Mouse (Mus musculus): Measurements from ENCODE around the gene Pecr. TPM values are rescaled to one million over a fixed set of nuclear protein-coding genes. Genes with fewer than 3 reads are reported as not detected.

Gene Pecr
- polyA plus RNA-seq, 1 experiment from 2014 or later, result 28.6 TPM

GRCm38 (mm10) chr1:72220008-72220407, 64.1 kb downstream of the Pecr start:
- Histone ChIP-seq H3K27me3 (ENCODE audit: insufficient read depth, poor library complexity, severe bottlenecking) (peaks cover 21% of the 10 kb centered on the region), H3K4me3 (no peak overlapping the region), H3K36me3 (no peaks in the 10 kb centered on the region), H3K27ac (no peak overlapping the region), H3K4me1 (peaks cover 6% of the 10 kb centered on the region), H3K9me3 (no peaks in the 10 kb centered on the region)
- WGBS, result 25% methylated on average over 4 of the region's 4 CpGs
- no peak for DNase-seq (ENCODE audit: low spot score)

DNA sequence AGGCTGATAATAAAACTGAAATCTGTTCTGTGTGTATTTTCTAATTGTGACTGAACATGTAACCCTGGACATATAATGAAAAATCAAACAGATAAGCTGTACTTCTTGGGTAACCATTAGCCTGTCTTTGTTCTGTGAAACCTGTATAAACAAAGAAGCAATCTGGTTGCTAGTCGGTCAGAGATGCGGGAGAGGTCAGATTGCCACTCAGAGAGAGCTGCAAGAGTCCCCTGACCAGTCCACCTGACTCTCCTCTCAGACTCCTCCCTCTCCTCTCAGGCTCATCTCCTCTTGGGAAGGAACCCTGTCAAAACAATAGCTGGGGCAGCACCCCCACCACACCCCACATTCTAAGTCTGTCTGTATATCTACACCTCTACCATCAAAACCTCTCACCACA, 65.0 kb downstream of the Pecr start:
- no peaks in the 10 kb centered on the region for H3K9me3 ChIP-seq
- 47% methylated on average over 2 of the region's 2 CpGs for WGBS
- DNase-seq (ENCODE audit: low spot score), result no peak
- peaks cover 15% of the 10 kb centered on the region for H3K4me1 ChIP-seq
- H3K4me3 ChIP-seq, result no peak overlapping the region
- no peaks in the 10 kb centered on the region for H3K36me3 ChIP-seq
- peaks cover 12% of the 10 kb centered on the region for H3K27me3 ChIP-seq (ENCODE audit: insufficient read depth, poor library complexity, severe bottlenecking)
- H3K27ac ChIP-seq, result no peak overlapping the region

DNA sequence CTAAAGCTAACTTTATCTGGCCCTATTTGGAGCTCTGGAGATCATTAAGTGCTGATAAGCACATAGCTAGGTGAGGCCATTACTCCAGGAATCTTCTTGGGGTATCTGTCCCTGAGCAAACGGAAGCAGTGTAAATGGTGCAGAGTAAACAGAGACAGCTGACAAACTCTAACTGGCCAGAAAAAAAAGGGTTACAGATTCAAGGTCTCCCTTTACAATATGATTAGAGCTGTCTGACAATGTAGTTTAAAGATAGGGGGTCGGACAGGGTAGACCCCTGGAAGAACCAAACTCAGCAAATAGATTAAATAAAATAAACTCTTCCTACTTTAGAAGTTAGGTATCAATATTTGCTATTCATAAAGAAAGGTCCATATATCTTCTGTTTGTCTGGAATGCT, 65.5 kb downstream of the Pecr start:
- Histone ChIP-seq H3K4me1 (peaks cover 15% of the 10 kb centered on the region), H3K27ac (no peak overlapping the region), H3K4me3 (no peak overlapping the region), H3K9me3 (no peaks in the 10 kb centered on the region), H3K36me3 (no peaks in the 10 kb centered on the region), H3K27me3 (ENCODE audit: insufficient read depth, poor library complexity, severe bottlenecking) (peaks cover 7% of the 10 kb centered on the region)
- WGBS, result 60% methylated on average over 2 of the region's 2 CpGs
- DNase-seq (ENCODE audit: low spot score), result no peak

DNA sequence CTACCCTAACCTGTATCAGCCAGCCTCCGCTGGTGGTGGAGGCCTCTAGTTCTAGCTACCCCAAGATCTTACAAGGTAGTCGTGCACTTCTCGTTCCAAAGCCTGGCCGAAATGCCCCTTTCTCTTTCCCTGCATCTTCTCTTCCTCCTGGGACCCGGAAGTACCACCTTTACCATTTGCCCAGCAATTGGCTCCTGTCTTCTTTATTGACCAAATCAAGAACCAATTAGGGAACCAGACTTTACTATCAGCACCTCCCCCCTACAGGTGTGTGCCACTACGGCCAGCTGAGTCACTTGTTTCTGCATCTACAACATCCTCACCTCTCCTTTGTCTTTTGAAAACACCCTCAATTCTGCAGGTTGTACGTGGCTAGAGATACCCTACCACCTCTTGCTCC, 67.4 kb downstream of the Pecr start:
- Histone ChIP-seq H3K27me3 (ENCODE audit: insufficient read depth, poor library complexity, severe bottlenecking) (no peaks in the 10 kb centered on the region), H3K9me3 (no peaks in the 10 kb centered on the region), H3K36me3 (no peaks in the 10 kb centered on the region), H3K4me1 (peaks cover 15% of the 10 kb centered on the region), H3K4me3 (no peak overlapping the region), H3K27ac (no peak overlapping the region)
- 76% methylated on average over 7 of the region's 7 CpGs for WGBS
- DNase-seq (ENCODE audit: low spot score), result no peak

- Histone ChIP-seq H3K4me1 (peaks cover 18% of the 10 kb centered on the region), H3K27me3 (ENCODE audit: insufficient read depth, poor library complexity, severe bottlenecking) (no peaks in the 10 kb centered on the region), H3K27ac (peak overlapping the region; percentile 69; the same call in 1 of the 2 replicates), H3K36me3 (no peaks in the 10 kb centered on the region), H3K9me3 (no peaks in the 10 kb centered on the region), H3K4me3 (no peak overlapping the region)
- WGBS, result 72% methylated on average over 4 of the region's 4 CpGs
- no peak for DNase-seq (ENCODE audit: low spot score)
These were observed 68.9 kb downstream of the Pecr start for GRCm38 (mm10) chr1:72215174-72215573.

GRCm38 (mm10) chr1:72214470-72214961, 69.6 kb downstream of the Pecr start:
- peaks cover 18% of the 10 kb centered on the region for H3K4me1 ChIP-seq
- H3K36me3 ChIP-seq, result no peaks in the 10 kb centered on the region
- 37% methylated on average over 7 of the region's 7 CpGs for WGBS
- H3K4me3 ChIP-seq, result no peak overlapping the region
- H3K9me3 ChIP-seq, result no peaks in the 10 kb centered on the region
- H3K27ac ChIP-seq, result peak overlapping the region; percentile 69; the same call in 1 of the 2 replicates
- H3K27me3 ChIP-seq (ENCODE audit: insufficient read depth, poor library complexity, severe bottlenecking), result no peaks in the 10 kb centered on the region
- DNase-seq (ENCODE audit: low spot score), result no peak

- H3K27me3 ChIP-seq (ENCODE audit: insufficient read depth, poor library complexity, severe bottlenecking), result no peaks in the 10 kb centered on the region
- no peak for DNase-seq (ENCODE audit: low spot score)
- 91% methylated on average over 3 of the region's 3 CpGs for WGBS
- no peak overlapping the region for H3K27ac ChIP-seq
- H3K36me3 ChIP-seq, result no peaks in the 10 kb centered on the region
- H3K4me3 ChIP-seq, result no peak overlapping the region
- no peaks in the 10 kb centered on the region for H3K9me3 ChIP-seq
- H3K4me1 ChIP-seq, result peaks cover 18% of the 10 kb centered on the region
These were observed 70.2 kb downstream of the Pecr start for GRCm38 (mm10) chr1:72213954-72214353.

GRCm38 (mm10) chr1:72211701-72212699, 72.1 kb downstream of the Pecr start, which contains the start of gene Mreg:
Gene Mreg, minus strand, starts transcription at chr1:72212307.
- under 1% methylated on average over 89 of the region's 89 CpGs for WGBS
- Histone ChIP-seq H3K27ac (peak within 1 kb of the TSS; percentile 91), H3K4me3 (peak within 1 kb of the TSS; percentile 89), H3K4me1 (peaks cover 18% of the 10 kb centered on the region), H3K36me3 (no peaks in the 10 kb centered on the region), H3K27me3 (ENCODE audit: insufficient read depth, poor library complexity, severe bottlenecking) (no peaks in the 10 kb centered on the region), H3K9me3 (no peaks in the 10 kb centered on the region)
- DNase-seq (ENCODE audit: low spot score), result peak; percentile 85

GRCm38 (mm10) chr1:72210803-72211679, 73.1 kb downstream of the Pecr start:
- peak overlapping the region; percentile 91; the same call in 1 of the 2 replicates for H3K27ac ChIP-seq
- DNase-seq (ENCODE audit: low spot score), result no peak
- 19% methylated on average over 17 of the region's 17 CpGs for WGBS

More at GRCm38 (mm10) chr1:72210803-72211679, 73.1 kb downstream of the Pecr start:
- Histone ChIP-seq H3K9me3 (no peaks in the 10 kb centered on the region), H3K27me3 (ENCODE audit: insufficient read depth, poor library complexity, severe bottlenecking) (no peaks in the 10 kb centered on the region), H3K36me3 (no peaks in the 10 kb centered on the region), H3K4me3 (peak overlapping the region; percentile 89), H3K4me1 (peaks cover 18% of the 10 kb centered on the region)

Other genes with a start within 250 kb of the Pecr start
- 4.0 and 4.2 TPM in 2 replicates for gene Mreg, start 72.0 kb downstream of the Pecr start, polyA plus RNA-seq (2016; fragmentation: Nextera tagmentation; extraction: Ambion mirVana)
- 0.36 and 1.1 TPM in 2 replicates for gene Tmem169, start 55 bp upstream of the Pecr start, polyA plus RNA-seq (2016; fragmentation: Nextera tagmentation; extraction: Ambion mirVana)
- 24.1 and 35.1 TPM in 2 replicates for gene Xrcc5, start 23.1 kb upstream of the Pecr start, polyA plus RNA-seq (2016; fragmentation: Nextera tagmentation; extraction: Ambion mirVana)